Mouse (Mus musculus): ENCODE measurements around the gene Cul1. TPM values are rescaled to one million over a fixed set of nuclear protein-coding genes. Genes with fewer than 3 reads are reported as not detected.

Gene Cul1
- total and polyA plus RNA-seq, 2 experiments from 2014 or later = 78.5 to 148 TPM

DNA sequence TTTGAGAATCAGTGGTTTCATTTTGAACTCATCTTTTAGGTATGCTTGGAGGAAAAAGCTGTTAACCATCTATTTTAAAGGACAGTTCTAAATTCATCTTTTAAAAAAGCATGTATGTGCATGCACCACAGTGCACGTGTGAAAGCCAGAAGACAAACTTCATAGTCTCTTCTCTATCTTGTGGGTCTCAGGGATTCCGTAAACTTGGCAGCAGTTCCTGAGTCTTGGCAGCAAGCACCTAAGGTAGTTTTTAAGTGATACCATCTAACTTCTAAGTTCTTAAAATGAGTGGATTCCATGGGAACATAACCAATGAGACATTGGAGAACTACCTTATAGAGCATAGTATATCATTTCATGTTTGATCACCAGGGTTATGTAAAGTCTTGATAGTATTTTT, 3.7 kb downstream of the Cul1 start:
- WGBS = 33% methylated on average over 2 of the region's 2 CpGs
- ATAC-seq (ENCODE audit: insufficient read depth, low read depth) (no peak), DNase-seq (ENCODE audit: low spot score) (no peak)
- no peaks in the 10 kb centered on the region for H3K27me3 ChIP-seq (ENCODE audit: control insufficient read depth, insufficient read depth, low read length)
- no peak overlapping the region for H3K27ac ChIP-seq (ENCODE audit: low read depth)
- H3K4me2 ChIP-seq (ENCODE audit: low read depth, low read length) = no peak overlapping the region
- TF ChIP-seq CTCF (IDR thresholded peaks at IDR 0.05; ENCODE audit: low read depth) = no peak
- TF ChIP-seq EP300 (IDR thresholded peaks at IDR 0.05; ENCODE audit: low read depth) = no peak
- no peak overlapping the region for H3K9ac ChIP-seq (replicated peaks; ENCODE audit: low read depth, low read length)
- no peak overlapping the region for H3K4me3 ChIP-seq (ENCODE audit: low read depth, low read length)
- peaks cover 17% of the 10 kb centered on the region for H3K4me1 ChIP-seq (ENCODE audit: control insufficient read depth, insufficient read depth)
- no peaks in the 10 kb centered on the region for H3K9me3 ChIP-seq (replicated peaks; ENCODE audit: control insufficient read depth, low read length)
- H3K36me3 ChIP-seq (replicated peaks; ENCODE audit: control insufficient read depth, insufficient read depth, low read length) = no peaks in the 10 kb centered on the region

DNA sequence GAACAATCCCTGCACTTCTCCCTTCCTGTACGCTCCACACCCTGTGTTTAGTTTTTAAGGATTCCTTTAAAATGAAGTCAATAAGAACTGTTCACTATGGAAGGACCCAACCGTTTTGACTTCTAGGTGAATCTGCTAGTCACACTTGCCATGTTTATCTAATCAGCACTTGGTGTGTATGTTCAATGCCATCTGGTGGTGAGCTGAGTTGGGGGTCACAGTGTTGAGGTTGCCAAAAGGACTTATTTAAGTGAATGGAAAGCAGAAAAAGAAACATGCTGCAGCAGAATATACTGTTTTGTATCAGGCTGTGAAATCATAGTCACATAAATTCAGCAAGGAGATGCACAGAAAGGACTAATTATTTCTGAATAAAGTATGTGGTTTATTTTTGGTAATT, 12.2 kb downstream of the Cul1 start:
- no peak overlapping the region for H3K4me2 ChIP-seq (ENCODE audit: low read depth, low read length)
- H3K4me3 ChIP-seq (ENCODE audit: low read depth, low read length) = no peak overlapping the region
- no peaks in the 10 kb centered on the region for H3K36me3 ChIP-seq (replicated peaks; ENCODE audit: control insufficient read depth, insufficient read depth, low read length)
- no peaks in the 10 kb centered on the region for H3K27me3 ChIP-seq (ENCODE audit: control insufficient read depth, insufficient read depth, low read length)
- no peak overlapping the region for H3K9ac ChIP-seq (replicated peaks; ENCODE audit: low read depth, low read length)
- TF ChIP-seq EP300 (IDR thresholded peaks at IDR 0.05; ENCODE audit: low read depth) (no peak), CTCF (IDR thresholded peaks at IDR 0.05; ENCODE audit: low read depth) (0 out of 2 replicates have a peak, but pooled peaks have one; percentile 6)
- no peak for DNase-seq (ENCODE audit: low spot score)
- 35% methylated on average over 2 of the region's 2 CpGs for WGBS
- no peaks in the 10 kb centered on the region for H3K9me3 ChIP-seq (replicated peaks; ENCODE audit: control insufficient read depth, low read length)
- no peak overlapping the region for H3K27ac ChIP-seq (ENCODE audit: low read depth)
- no peak for ATAC-seq (ENCODE audit: insufficient read depth, low read depth)
- peaks cover 8% of the 10 kb centered on the region for H3K4me1 ChIP-seq (ENCODE audit: control insufficient read depth, insufficient read depth)

DNA sequence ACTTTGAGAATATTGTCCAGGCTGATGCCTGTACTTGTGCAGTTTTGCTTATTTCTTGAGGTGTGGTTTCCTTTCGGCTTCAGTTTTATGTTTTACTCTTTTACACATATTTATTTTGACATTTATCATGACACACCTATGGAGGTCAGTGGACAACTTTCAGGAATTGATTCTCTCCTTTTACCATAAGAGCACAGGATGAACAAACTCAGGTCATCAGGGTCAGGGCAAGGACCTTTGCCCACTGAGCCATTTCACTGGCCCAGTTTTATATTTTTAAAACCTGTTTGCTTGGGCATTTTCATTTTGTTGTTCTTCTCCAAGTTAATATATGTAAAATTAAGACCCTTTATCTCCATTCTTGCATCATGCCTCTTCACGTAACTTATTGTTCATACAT, 13.3 kb downstream of the Cul1 start:
- ATAC-seq (ENCODE audit: insufficient read depth, low read depth) = no peak
- Histone ChIP-seq H3K4me3 (ENCODE audit: low read depth, low read length) (no peak overlapping the region), H3K4me1 (ENCODE audit: control insufficient read depth, insufficient read depth) (peaks cover 9% of the 10 kb centered on the region), H3K27ac (ENCODE audit: low read depth) (no peak overlapping the region), H3K36me3 (replicated peaks; ENCODE audit: control insufficient read depth, insufficient read depth, low read length) (no peaks in the 10 kb centered on the region), H3K9me3 (replicated peaks; ENCODE audit: control insufficient read depth, low read length) (no peaks in the 10 kb centered on the region), H3K9ac (replicated peaks; ENCODE audit: low read depth, low read length) (no peak overlapping the region), H3K27me3 (ENCODE audit: control insufficient read depth, insufficient read depth, low read length) (no peaks in the 10 kb centered on the region), H3K4me2 (ENCODE audit: low read depth, low read length) (no peak overlapping the region)
- 97% methylated on average over 2 of the region's 2 CpGs for WGBS
- TF ChIP-seq EP300 (IDR thresholded peaks at IDR 0.05; ENCODE audit: low read depth) (no peak), CTCF (IDR thresholded peaks at IDR 0.05; ENCODE audit: low read depth) (no peak)
- DNase-seq (ENCODE audit: low spot score) = no peak

DNA sequence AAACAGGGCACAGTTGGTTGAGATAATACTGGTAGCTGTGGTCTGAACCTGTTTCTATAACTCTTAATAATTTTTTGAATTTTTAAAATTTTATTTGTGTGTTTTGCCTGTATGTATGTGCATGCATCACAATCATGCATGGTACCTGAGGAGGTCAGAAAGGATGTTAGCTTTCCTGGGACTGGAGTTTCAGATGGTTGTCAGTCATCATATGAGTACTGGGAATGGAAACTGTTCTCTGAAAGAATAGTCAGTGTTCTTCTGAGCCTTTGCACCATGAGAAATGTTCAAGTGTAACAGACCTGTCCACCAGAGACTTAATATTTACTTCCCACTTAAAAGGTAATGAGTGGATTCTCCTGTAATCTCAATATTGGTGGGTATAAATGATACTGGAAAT, 13.9 kb downstream of the Cul1 start:
- DNase-seq (ENCODE audit: low spot score) (no peak), ATAC-seq (ENCODE audit: insufficient read depth, low read depth) (no peak)
- H3K4me1 ChIP-seq (ENCODE audit: control insufficient read depth, insufficient read depth) = peaks cover 14% of the 10 kb centered on the region
- TF ChIP-seq EP300 (IDR thresholded peaks at IDR 0.05; ENCODE audit: low read depth) (no peak), CTCF (IDR thresholded peaks at IDR 0.05; ENCODE audit: low read depth) (no peak)
- no peak overlapping the region for H3K9ac ChIP-seq (replicated peaks; ENCODE audit: low read depth, low read length)
- no peaks in the 10 kb centered on the region for H3K36me3 ChIP-seq (replicated peaks; ENCODE audit: control insufficient read depth, insufficient read depth, low read length)
- H3K27ac ChIP-seq (ENCODE audit: low read depth) = no peak overlapping the region
- no peaks in the 10 kb centered on the region for H3K9me3 ChIP-seq (replicated peaks; ENCODE audit: control insufficient read depth, low read length)
- H3K4me2 ChIP-seq (ENCODE audit: low read depth, low read length) = no peak overlapping the region
- no peaks in the 10 kb centered on the region for H3K27me3 ChIP-seq (ENCODE audit: control insufficient read depth, insufficient read depth, low read length)
- H3K4me3 ChIP-seq (ENCODE audit: low read depth, low read length) = no peak overlapping the region

DNA sequence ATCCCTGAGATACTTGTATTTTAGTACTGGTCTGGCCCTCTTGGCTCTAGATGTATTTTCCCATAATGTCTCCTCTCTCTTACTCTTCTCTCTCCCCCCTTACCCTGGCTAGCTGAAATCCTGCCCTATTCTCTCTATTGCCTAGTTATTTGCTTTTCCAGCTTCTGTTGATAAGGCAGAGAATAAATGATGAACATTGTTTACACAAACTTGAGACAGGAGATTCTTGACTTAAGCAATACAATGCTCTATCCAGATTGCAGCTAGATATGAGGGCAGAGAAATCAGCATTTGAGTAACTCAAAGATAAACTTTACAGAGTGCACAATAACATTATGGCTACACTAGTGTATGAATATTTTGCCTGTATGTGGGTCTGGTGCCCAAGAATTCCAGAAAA, 16.6 kb downstream of the Cul1 start:
- ATAC-seq (ENCODE audit: insufficient read depth, low read depth) = no peak
- no peak for TF ChIP-seq CTCF (IDR thresholded peaks at IDR 0.05; ENCODE audit: low read depth)
- no peak for TF ChIP-seq EP300 (IDR thresholded peaks at IDR 0.05; ENCODE audit: low read depth)

DNA sequence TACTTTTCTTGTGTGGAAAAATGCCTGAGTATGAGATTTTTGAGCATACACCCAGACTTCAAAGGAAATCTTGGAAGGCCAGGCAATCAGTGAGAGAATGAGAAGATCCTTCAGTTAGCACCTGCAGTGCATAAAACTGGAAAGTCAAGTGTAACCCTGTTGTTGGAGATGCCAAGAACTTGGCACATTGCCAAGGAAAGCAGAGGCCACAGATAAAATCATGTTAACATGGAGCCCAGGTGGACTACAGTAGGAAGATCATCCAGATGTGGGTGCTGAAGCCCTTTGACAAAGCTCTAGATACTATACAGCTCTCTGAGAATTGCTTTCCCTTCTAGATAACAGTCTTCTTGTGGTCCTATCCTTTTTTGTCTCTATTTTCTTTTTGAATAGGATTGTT, 19.2 kb downstream of the Cul1 start:
- Histone ChIP-seq H3K4me3 (ENCODE audit: low read depth, low read length) (no peak overlapping the region), H3K9me3 (replicated peaks; ENCODE audit: control insufficient read depth, low read length) (no peaks in the 10 kb centered on the region), H3K4me2 (ENCODE audit: low read depth, low read length) (no peak overlapping the region), H3K9ac (replicated peaks; ENCODE audit: low read depth, low read length) (no peak overlapping the region), H3K27me3 (ENCODE audit: control insufficient read depth, insufficient read depth, low read length) (no peaks in the 10 kb centered on the region), H3K36me3 (replicated peaks; ENCODE audit: control insufficient read depth, insufficient read depth, low read length) (no peaks in the 10 kb centered on the region), H3K27ac (ENCODE audit: low read depth) (no peak overlapping the region), H3K4me1 (ENCODE audit: control insufficient read depth, insufficient read depth) (peaks cover 12% of the 10 kb centered on the region; the same call in 1 of the 2 replicates)
- TF ChIP-seq CTCF (IDR thresholded peaks at IDR 0.05; ENCODE audit: low read depth) (no peak), EP300 (IDR thresholded peaks at IDR 0.05; ENCODE audit: low read depth) (no peak)
- no peak for ATAC-seq (ENCODE audit: insufficient read depth, low read depth)
- peak; percentile 3 for DNase-seq (ENCODE audit: low spot score)

More for the DNA sequence above, 16.6 kb downstream of the Cul1 start:
- H3K36me3 ChIP-seq (replicated peaks; ENCODE audit: control insufficient read depth, insufficient read depth, low read length) = no peaks in the 10 kb centered on the region
- H3K4me3 ChIP-seq (ENCODE audit: low read depth, low read length) = no peak overlapping the region
- H3K27me3 ChIP-seq (ENCODE audit: control insufficient read depth, insufficient read depth, low read length) = no peaks in the 10 kb centered on the region
- no peak overlapping the region for H3K9ac ChIP-seq (replicated peaks; ENCODE audit: low read depth, low read length)
- H3K4me1 ChIP-seq (ENCODE audit: control insufficient read depth, insufficient read depth) = peaks cover 12% of the 10 kb centered on the region; the same call in 1 of the 2 replicates
- no peak overlapping the region for H3K27ac ChIP-seq (ENCODE audit: low read depth)
- DNase-seq (ENCODE audit: low spot score) = peak; percentile 3
- no peaks in the 10 kb centered on the region for H3K9me3 ChIP-seq (replicated peaks; ENCODE audit: control insufficient read depth, low read length)
- H3K4me2 ChIP-seq (ENCODE audit: low read depth, low read length) = no peak overlapping the region
